ENCODE assay signal across 7 mouse cellular contexts in genomic region chr5:140642076-140642475, GRCm38 (mm10). TPM values are rescaled to one million over a fixed set of nuclear protein-coding genes. Genes with fewer than 3 reads are reported as not detected.
DNase-seq lines count a peak whose midpoint lies in the region; ATAC-seq and TF ChIP-seq lines count a peak whose summit lies in the region.

No protein-coding gene starts in this region.

- DNase-seq in left cerebral cortex, adult 2 months (ENCODE audit: extremely low spot score in 1 of 2, low spot score in 2 of 2) = no peak
- no peak for DNase-seq in left cerebral cortex, adult 8-10 months (ENCODE audit: low spot score in 2 of 2)
- DNase-seq in skeletal muscle tissue, adult 2 months (ENCODE audit: low read depth, low spot score) = peak; percentile 57
- no peak for DNase-seq in cerebellum, postnatal 36 days
- DNase-seq in cerebellum, adult 9-11 months = no peak

- H3K4me2 ChIP-seq in embryonic facial prominence, embryonic 12.5 days (replicated peaks) = peak overlapping the region; percentile 43
- peak overlapping the region; percentile 44 for H3K4me2 ChIP-seq in limb, embryonic 12.5 days

- H3K9me3 ChIP-seq in embryonic facial prominence, embryonic 12.5 days = no peaks in the 10 kb centered on the region
- H3K9me3 ChIP-seq in limb, embryonic 12.5 days = no peaks in the 10 kb centered on the region

- H3K9ac ChIP-seq in embryonic facial prominence, embryonic 12.5 days = peak overlapping the region; percentile 35
- H3K9ac ChIP-seq in limb, embryonic 12.5 days (replicated peaks) = 0 out of 2 replicates have a peak overlapping the region, but pooled peaks have one; percentile 45

- peaks cover 64% of the 10 kb centered on the region for H3K4me1 ChIP-seq in embryonic facial prominence, embryonic 12.5 days
- H3K4me1 ChIP-seq in limb, embryonic 12.5 days (replicated peaks) = peaks cover 55% of the 10 kb centered on the region

- TF ChIP-seq CTCF in left cerebral cortex, adult 2 months (IDR thresholded peaks at IDR 0.05) = no peak

- peak overlapping the region; percentile 36 for H3K27ac ChIP-seq in left cerebral cortex, adult 2 months
- H3K27ac ChIP-seq in embryonic facial prominence, embryonic 12.5 days = peak overlapping the region; percentile 91
- H3K27ac ChIP-seq in limb, embryonic 12.5 days = peak overlapping the region; percentile 80

- intact Hi-C loops in left cerebral cortex, adult 2 months (cut with DNase I) = no loop called here

- H3K27me3 ChIP-seq in embryonic facial prominence, embryonic 12.5 days = no peaks in the 10 kb centered on the region
- no peaks in the 10 kb centered on the region for H3K27me3 ChIP-seq in limb, embryonic 12.5 days

- ATAC-seq in embryonic facial prominence, embryonic 12.5 days (ENCODE audit: insufficient number of reproducible peaks, insufficient read depth, low FRiP score, low TSS enrichment) = no peak
- ATAC-seq in limb, embryonic 12.5 days (ENCODE audit: insufficient number of reproducible peaks, insufficient read depth, low FRiP score, low TSS enrichment, low read depth) = no peak

- no peak overlapping the region for H3K4me3 ChIP-seq in left cerebral cortex, adult 2 months
- no peak overlapping the region for H3K4me3 ChIP-seq in embryonic facial prominence, embryonic 12.5 days
- H3K4me3 ChIP-seq in limb, embryonic 12.5 days (replicated peaks) = no peak overlapping the region; the same call in 1 of the 2 replicates

- WGBS in embryonic facial prominence, embryonic 12.5 days = 34% methylated on average over 3 of the region's 3 CpGs
- 65% methylated on average over 3 of the region's 3 CpGs for WGBS in limb, embryonic 12.5 days

- H3K36me3 ChIP-seq in embryonic facial prominence, embryonic 12.5 days = peaks cover 59% of the 10 kb centered on the region
- H3K36me3 ChIP-seq in limb, embryonic 12.5 days = peaks cover 77% of the 10 kb centered on the region

RNA-seq across cellular contexts. Expression of gene Ttyh3, which starts 6.8 kb away (rescaled TPM):
- total RNA-seq in left cerebral cortex, adult 2 months (2021) = 100 to 1,000 TPM; 244 to 247 TPM
- 100 to 1,000 TPM; 173 to 201 (median 187) TPM for total RNA-seq in left cerebral cortex, adult 8-10 months (2022)
- polyA plus RNA-seq in embryonic facial prominence, embryonic 12.5 days (2016; fragmentation: Nextera tagmentation; extraction: Ambion mirVana) = 60.6 and 62.6 TPM in 2 replicates
- 48.8 and 58.0 TPM in 2 replicates for polyA plus RNA-seq in limb, embryonic 12.5 days (2016; fragmentation: Nextera tagmentation; extraction: Ambion mirVana)

RNA-seq across cellular contexts. Expression of gene Lfng, which starts 35.0 kb away (rescaled TPM):
- 10 to 100 TPM; 25.9 to 26.2 TPM for total RNA-seq in left cerebral cortex, adult 2 months (2021)
- total RNA-seq in left cerebral cortex, adult 8-10 months (2022) = 10 to 100 TPM; 19.9 to 24.1 (median 22.3) TPM
- polyA plus RNA-seq in embryonic facial prominence, embryonic 12.5 days (2016; fragmentation: Nextera tagmentation; extraction: Ambion mirVana) = 14.0 and 14.2 TPM in 2 replicates
- polyA plus RNA-seq in limb, embryonic 12.5 days (2016; fragmentation: Nextera tagmentation; extraction: Ambion mirVana) = 10.3 and 10.8 TPM in 2 replicates

Comparison
In these comparisons a context has a peak if more than half of its experiments do, and no peak if none do; other contexts are left out.
1. H3K27ac ChIP-seq: peak in every context shown above with its lines; median percentile 91 in embryonic facial prominence, embryonic 12.5 days; 80 in limb, embryonic 12.5 days; 36 in left cerebral cortex, adult 2 months.